Mouse (Mus musculus): Measurements from ENCODE around the gene Rbck1.

Gene Rbck1

GRCm38 (mm10) chr2:152332101-152332825, at the start of gene Rbck1:
TSS of gene Rbck1 (minus strand) at chr2:152332653.
- peak; percentile 88 for DNase-seq (ENCODE audit: low spot score)

GRCm38 (mm10) chr2:152376345-152376741, 43.9 kb upstream of the Rbck1 start, which contains the start of gene Nrsn2:
TSS of gene Nrsn2 (minus strand) at chr2:152376638.
- DNase-seq (ENCODE audit: low spot score) = no peak

- DNase-seq (ENCODE audit: low spot score) = no peak
Measured at GRCm38 (mm10) chr2:152375652-152376344, 43.3 kb upstream of the Rbck1 start.

- DNase-seq (ENCODE audit: low spot score) = no peak
Measured at GRCm38 (mm10) chr2:152373547-152373946, 41.1 kb upstream of the Rbck1 start.

- no peak for DNase-seq (ENCODE audit: low spot score)
Measured at GRCm38 (mm10) chr2:152372661-152373060, 40.2 kb upstream of the Rbck1 start.

- peak; percentile 75 for DNase-seq (ENCODE audit: low spot score)
Measured at GRCm38 (mm10) chr2:152372104-152372503, 39.7 kb upstream of the Rbck1 start.

- peak; percentile 70 for DNase-seq (ENCODE audit: low spot score)
Measured at GRCm38 (mm10) chr2:152368532-152369140, 36.2 kb upstream of the Rbck1 start.

- DNase-seq (ENCODE audit: low spot score) = no peak
Measured at GRCm38 (mm10) chr2:152367917-152368316, 35.5 kb upstream of the Rbck1 start.

DNA sequence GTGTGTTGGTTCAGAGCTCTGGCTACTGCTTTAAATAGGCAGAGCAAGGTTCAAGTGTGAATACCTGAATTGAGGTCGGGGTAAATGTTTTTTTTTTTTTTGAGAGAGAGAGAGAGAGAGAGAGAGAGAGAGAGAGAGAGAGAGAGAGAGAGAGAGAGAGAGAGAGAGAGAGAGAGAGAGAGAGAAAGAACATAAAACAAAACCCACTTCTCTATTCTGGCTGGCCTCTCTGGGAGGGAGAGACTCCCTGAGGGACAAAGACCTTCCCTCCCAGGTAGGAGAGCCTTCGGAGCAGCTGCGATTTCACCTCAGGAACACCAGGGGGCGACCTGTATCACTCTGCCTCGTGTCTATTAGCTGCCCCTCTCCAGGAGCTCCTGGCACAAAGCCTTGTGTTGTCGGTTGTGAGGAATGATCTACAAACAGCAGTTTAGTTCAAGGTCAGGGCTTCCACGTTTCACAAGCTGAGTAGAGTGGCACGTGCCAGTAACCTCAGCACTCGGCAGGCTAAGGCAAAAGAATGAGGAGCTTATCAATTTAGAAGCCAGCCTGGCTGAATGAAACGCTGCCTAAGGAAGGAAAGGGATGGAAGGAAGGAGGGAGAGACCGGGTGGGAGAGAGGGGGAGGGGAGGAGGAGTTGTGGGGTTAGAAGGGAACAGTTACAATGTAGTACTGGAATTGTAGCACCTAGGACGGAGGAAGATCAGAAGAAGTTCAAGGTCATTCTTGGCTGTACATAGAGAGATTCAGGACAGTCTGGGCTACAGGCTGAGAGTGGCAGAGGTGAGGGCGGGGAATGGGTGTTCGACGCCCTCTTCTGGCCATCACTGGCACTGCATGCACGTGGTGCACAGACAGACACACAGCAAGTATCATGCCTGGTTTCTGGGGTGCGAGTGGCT, 31.0 kb upstream of the Rbck1 start:
- DNase-seq (ENCODE audit: low spot score) = peak; percentile 67

DNA sequence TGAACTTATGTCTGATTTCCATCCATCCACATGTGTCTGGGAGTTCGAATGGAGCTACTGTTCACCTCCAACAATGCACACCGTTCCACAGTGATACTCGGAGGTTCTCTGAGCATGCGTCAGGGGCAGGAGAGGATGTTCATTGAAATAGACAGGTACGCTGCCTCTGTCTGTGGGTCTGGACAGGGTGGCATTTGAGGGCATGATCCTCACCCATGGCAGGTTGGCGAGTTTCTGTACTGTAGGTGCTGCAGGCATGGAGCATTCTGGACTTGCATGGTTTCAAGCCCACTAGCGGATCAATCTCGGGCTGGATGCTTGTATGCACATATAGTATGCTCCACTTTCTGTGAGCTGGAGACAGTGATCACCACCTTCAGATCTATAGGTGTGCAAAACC, 28.7 kb upstream of the Rbck1 start:
- no peak for DNase-seq (ENCODE audit: low spot score)

GRCm38 (mm10) chr2:152360271-152360775, 27.9 kb upstream of the Rbck1 start:
- DNase-seq (ENCODE audit: low spot score) = peak; percentile 75

- no peak for DNase-seq (ENCODE audit: low spot score)
Measured at GRCm38 (mm10) chr2:152359616-152360015, 27.2 kb upstream of the Rbck1 start.

DNA sequence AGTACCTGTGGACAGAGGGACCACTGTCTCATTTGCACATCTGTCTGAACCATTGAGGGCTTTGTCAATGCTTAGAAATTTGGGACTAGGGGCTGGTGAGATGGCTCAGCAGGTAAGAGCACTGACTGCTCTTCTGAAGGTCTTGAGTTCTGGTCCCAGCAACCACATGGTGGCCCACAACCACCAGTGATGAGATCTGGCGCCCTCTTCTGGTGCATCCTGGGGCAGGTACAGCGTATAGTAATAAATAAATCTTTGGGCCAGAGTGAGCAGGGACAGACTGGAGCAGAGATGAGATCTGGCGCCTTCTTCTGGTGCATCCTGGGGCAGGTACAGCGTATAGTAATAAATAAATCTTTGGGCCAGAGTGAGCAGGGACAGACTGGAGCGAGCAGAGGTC, 26.5 kb upstream of the Rbck1 start:
- peak; percentile 29 for DNase-seq (ENCODE audit: low spot score)

DNA sequence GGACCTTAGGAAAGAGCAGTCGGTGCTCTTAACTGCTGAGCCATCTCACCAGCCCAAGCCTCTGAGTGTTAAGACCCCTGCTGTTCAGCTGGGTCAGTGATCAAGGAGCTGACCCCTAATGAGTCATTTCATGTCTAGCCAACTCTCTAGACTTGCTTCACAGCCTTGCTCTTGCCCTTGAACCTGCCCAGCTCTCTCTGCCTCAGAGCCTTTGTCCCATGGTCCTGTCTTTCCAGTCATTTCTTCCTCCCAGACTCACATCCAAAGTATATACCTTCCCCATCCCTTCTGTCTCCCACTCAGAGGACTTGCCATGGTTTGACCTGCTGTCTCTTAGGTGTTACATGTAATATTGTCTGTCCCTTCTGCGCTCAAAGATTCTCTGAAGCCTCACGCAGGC, 24.8 kb upstream of the Rbck1 start:
- DNase-seq (ENCODE audit: low spot score) = no peak

- no peak for DNase-seq (ENCODE audit: low spot score)
Measured at GRCm38 (mm10) chr2:152349842-152350540, 17.5 kb upstream of the Rbck1 start.

- no peak for DNase-seq (ENCODE audit: low spot score)
Measured at GRCm38 (mm10) chr2:152349205-152349604, 16.8 kb upstream of the Rbck1 start.

- no peak for DNase-seq (ENCODE audit: low spot score)
Measured at GRCm38 (mm10) chr2:152347722-152348121, 15.3 kb upstream of the Rbck1 start.

- no peak for DNase-seq (ENCODE audit: low spot score)
Measured at GRCm38 (mm10) chr2:152346776-152347465, 14.5 kb upstream of the Rbck1 start.

DNA sequence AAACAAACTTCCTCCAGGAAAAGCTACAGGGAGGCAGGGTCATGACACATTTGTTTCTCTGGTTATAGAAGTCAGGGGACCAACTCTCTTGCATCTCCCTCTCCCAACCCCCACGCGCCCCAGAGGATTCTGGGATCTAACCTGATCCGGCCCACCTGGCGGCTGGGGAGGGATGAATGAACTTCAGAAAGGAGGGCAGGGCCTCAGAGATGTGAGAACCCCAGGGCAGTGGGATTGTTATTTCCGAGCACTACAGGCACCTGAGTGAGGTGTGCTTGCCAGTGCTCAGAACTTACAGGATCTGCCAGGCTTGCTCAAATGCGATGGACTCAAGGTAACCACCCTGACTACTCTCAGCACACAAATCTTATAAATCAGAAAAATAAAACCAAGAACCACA, 12.9 kb upstream of the Rbck1 start:
- DNase-seq (ENCODE audit: low spot score) = no peak

- DNase-seq (ENCODE audit: low spot score) = no peak
Measured at GRCm38 (mm10) chr2:152344909-152345308, 12.5 kb upstream of the Rbck1 start.

DNA sequence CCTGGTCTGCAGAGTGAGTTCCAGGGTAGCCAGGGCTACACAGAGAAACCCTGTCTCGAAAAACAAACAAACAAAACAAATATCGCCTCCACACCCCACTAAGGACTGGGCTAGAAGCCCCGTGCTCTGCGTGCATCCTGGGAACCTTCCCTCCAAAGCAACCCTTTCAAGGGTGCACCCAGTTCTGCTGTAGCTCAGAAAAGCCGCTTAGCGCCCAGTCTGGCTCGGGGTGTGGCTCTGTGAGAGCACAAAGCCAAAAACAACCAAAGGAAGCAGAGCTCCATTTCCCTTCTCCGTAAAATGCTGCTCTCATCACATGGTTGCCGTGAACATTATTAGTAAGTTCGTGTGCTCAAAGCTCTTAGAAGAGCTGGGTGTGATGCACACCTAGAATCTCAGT, 11.9 kb upstream of the Rbck1 start:
- DNase-seq (ENCODE audit: low spot score) = peak; percentile 70
